Mouse (Mus musculus): ENCODE measurements at regions not wholly inside any gene's neighbourhood (a gene's known extent, or its start where the extent isn't known, plus 50 kb on each side); places are given as distances from the start of the nearest gene placed in this dataset.

DNA sequence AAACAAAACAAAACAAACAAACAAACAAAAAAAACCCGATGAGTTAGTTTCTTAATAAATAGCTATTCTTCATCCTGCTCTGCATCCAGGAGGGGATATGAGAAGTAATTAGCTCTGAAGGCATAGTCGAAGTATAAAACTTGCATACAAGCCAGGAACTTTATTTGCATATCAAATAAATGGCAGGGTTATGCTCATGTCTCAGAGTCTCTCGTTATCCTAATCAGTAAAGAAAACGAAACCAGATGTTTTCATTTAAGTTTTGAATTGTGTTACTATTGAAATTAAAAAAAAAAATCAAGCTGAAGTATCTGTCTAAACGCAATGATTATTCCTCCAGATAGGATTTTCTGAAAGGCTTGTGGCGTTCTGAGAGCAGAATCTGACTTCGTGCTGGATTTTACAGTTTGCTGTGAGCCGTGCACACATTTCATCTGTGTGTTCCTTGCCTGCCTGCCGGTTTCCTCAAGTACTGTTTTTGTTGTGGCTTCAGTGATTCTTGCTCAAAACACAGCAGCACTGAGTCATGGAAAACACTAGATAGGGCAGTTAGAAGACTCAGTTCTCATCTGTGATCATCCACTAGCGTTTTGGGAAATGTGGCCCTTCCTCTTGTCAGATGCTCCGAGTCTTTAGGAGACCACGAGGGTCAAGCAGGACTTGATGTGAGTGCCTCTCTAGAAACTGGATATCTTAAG lies 91.2 kb downstream of the Kcnrg start:
- no peak overlapping the region for H3K9ac ChIP-seq
- H3K4me2 ChIP-seq = no peak overlapping the region
- WGBS = 74% methylated on average over 12 of the region's 12 CpGs
- no peak overlapping the region for H3K27ac ChIP-seq
- H3K4me3 ChIP-seq = no peak overlapping the region
- H3K4me1 ChIP-seq (replicated peaks) = 0 out of 2 replicates have a peak, but pooled peaks cover 2% of the 10 kb centered on the region
- H3K36me3 ChIP-seq = no peaks in the 10 kb centered on the region
- H3K27me3 ChIP-seq = peaks cover 12% of the 10 kb centered on the region
- H3K9me3 ChIP-seq = no peaks in the 10 kb centered on the region
- ATAC-seq (ENCODE audit: low FRiP score) = no peak

DNA sequence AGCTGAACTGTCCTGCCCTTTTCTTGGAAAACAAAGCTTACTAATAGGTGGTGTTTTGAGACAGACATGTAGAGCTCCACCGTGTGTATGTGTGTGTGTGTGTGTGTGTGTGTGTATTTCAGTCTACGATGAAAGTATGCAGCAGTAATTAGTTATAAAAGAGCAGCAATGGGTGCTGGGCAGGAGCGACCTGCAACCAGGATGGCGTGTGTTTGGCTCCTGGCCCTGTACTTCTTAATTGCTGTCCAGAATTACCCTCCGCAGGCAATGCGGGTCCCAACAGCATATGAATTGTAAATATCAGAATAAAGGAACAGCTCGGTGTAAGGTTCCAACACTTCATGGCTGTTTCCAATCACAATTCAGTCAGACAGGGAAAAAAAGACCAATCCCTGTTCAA lies 92.4 kb downstream of the Kcnrg start:
- 70% methylated on average over 7 of the region's 7 CpGs for WGBS
- 0 out of 2 replicates have a peak, but pooled peaks cover 2% of the 10 kb centered on the region for H3K4me1 ChIP-seq (replicated peaks)
- H3K9me3 ChIP-seq = no peaks in the 10 kb centered on the region
- peaks cover 12% of the 10 kb centered on the region for H3K27me3 ChIP-seq
- no peak for ATAC-seq (ENCODE audit: low FRiP score)
- no peaks in the 10 kb centered on the region for H3K36me3 ChIP-seq
- no peak overlapping the region for H3K4me3 ChIP-seq
- no peak overlapping the region for H3K4me2 ChIP-seq
- H3K27ac ChIP-seq = no peak overlapping the region
- H3K9ac ChIP-seq = no peak overlapping the region

DNA sequence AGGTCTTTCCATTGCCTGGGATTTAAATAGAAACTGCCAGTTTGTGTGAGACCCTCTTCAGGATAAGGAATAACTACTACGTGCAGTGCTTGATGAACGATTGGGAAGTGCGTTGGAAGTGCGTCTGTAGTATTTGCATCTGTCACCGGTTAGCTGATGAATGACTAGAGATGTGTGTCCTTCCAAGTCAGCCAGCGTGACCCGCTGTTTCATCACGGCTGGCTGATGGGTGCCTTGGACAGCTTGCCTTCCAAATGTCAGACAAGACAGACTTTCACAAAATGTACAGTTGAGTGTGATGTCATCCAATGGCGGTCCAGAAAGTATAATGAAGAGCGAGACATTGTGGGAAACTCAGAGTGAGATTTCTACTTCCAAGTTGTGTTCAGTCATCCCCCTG lies 93.9 kb downstream of the Kcnrg start:
- 73% methylated on average over 10 of the region's 10 CpGs for WGBS

DNA sequence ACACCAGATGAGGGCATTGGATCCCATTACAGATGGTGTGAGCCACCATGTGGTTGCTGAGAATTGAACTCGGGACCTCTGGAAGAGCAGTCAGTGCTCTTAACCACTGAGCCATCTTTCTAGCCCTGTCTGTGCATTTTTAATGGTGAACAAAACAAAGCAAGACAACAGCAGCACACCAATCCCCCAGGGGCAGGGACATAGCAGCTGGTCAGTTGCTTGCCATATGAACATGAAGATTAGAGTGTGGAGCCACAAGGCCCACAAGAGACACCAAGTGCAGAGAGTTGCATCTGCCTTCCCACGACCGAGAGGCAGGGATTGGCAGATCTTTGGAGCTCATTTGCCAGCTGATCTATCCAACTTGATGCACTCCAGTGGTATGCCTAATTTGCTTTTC lies 96.7 kb downstream of the Kcnrg start:
- 70% methylated on average over 3 of the region's 3 CpGs for WGBS
- no peak for ATAC-seq (ENCODE audit: low FRiP score)
- no peaks in the 10 kb centered on the region for H3K9me3 ChIP-seq
- H3K4me3 ChIP-seq = no peak overlapping the region
- no peaks in the 10 kb centered on the region for H3K4me1 ChIP-seq (replicated peaks)
- H3K27me3 ChIP-seq = no peaks in the 10 kb centered on the region; the same call in 1 of the 2 replicates
- no peaks in the 10 kb centered on the region for H3K36me3 ChIP-seq
- H3K4me2 ChIP-seq = no peak overlapping the region
- H3K27ac ChIP-seq = no peak overlapping the region
- H3K9ac ChIP-seq = no peak overlapping the region

More for the DNA sequence above, 93.9 kb downstream of the Kcnrg start:
- no peak overlapping the region for H3K4me3 ChIP-seq
- H3K27ac ChIP-seq = no peak overlapping the region
- peaks cover 6% of the 10 kb centered on the region for H3K27me3 ChIP-seq
- H3K9ac ChIP-seq = no peak overlapping the region
- no peaks in the 10 kb centered on the region for H3K9me3 ChIP-seq
- H3K36me3 ChIP-seq = no peaks in the 10 kb centered on the region
- 0 out of 2 replicates have a peak, but pooled peaks cover 2% of the 10 kb centered on the region for H3K4me1 ChIP-seq (replicated peaks)
- H3K4me2 ChIP-seq = no peak overlapping the region
- no peak for ATAC-seq (ENCODE audit: low FRiP score)

DNA sequence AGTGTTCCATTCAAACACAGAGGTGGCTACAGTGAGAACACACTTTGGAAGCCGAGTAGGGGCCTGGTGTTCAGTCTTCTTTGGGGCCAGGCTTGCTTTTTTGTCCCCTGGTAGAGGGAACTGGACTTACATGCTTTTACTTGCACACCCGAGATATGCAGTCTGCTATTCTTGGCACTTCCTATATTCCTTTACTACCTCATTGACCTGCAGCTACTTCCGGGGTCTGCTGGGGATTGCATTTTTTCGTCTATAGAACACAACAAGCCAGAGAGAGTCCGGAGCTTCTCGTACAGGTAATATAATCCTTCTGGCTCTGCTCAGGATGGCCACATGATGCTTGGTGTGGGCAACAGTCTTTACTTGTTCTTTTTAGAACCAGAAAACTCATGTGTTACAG lies 99.7 kb downstream of the Kcnrg start:
- Histone ChIP-seq H3K9ac (no peak overlapping the region), H3K4me3 (no peak overlapping the region), H3K4me1 (replicated peaks) (no peaks in the 10 kb centered on the region), H3K9me3 (no peaks in the 10 kb centered on the region), H3K4me2 (no peak overlapping the region), H3K27me3 (no peaks in the 10 kb centered on the region), H3K27ac (no peak overlapping the region), H3K36me3 (no peaks in the 10 kb centered on the region)
- no peak for ATAC-seq (ENCODE audit: low FRiP score)
- WGBS = 89% methylated on average over 6 of the region's 6 CpGs

DNA sequence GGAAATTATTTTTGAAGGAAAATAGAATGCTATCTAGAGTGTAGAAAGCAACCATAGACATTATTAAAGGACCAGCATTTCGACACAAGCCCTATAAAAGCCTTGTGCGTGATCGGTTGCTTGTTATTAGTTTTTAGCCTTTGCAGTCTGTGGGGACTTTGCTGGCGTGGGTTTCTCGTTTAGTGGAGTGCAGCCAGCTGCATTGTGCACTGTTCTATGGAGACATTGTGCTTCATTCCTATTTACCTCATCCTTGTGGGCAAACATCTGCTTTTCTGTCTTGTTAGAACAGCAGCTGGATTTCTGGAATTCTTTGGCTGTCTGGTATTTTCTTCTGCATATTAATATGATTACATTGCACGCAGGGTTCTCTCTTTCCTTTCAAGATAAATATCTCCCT lies 101.1 kb downstream of the Kcnrg start:
- Histone ChIP-seq H3K4me1 (replicated peaks) (no peaks in the 10 kb centered on the region), H3K4me2 (no peak overlapping the region), H3K4me3 (no peak overlapping the region), H3K27me3 (no peaks in the 10 kb centered on the region), H3K36me3 (no peaks in the 10 kb centered on the region), H3K27ac (no peak overlapping the region), H3K9ac (no peak overlapping the region), H3K9me3 (no peaks in the 10 kb centered on the region)
- no peak for ATAC-seq (ENCODE audit: low FRiP score)
- WGBS = 78% methylated on average over 6 of the region's 6 CpGs

DNA sequence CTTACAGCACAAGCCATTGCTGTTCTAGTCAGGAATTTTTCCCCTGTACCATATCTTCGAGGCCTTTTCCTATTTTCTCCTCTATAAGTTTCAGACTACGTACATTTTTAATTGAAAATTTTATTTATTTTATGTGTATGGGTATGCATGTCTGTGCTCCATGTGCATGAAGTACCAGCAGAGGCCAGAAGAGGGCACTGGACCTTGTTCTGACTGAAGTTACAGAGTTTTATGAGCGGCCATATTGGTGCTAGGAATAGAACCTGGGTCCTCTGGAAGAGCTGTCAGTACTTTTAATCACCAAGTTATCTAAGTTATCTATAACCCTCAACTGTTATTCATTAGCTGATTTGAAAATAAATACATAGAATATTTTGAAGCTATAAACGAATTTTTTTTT lies 108.5 kb downstream of the Kcnrg start:
- Histone ChIP-seq H3K27me3 (no peaks in the 10 kb centered on the region), H3K4me3 (no peak overlapping the region), H3K9me3 (peaks cover 7% of the 10 kb centered on the region), H3K4me2 (no peak overlapping the region), H3K27ac (no peak overlapping the region), H3K4me1 (replicated peaks) (peaks cover 3% of the 10 kb centered on the region; the same call in 1 of the 2 replicates), H3K36me3 (no peaks in the 10 kb centered on the region), H3K9ac (no peak overlapping the region)
- WGBS = 96% methylated on average over 4 of the region's 4 CpGs
- no peak for ATAC-seq (ENCODE audit: low FRiP score)

DNA sequence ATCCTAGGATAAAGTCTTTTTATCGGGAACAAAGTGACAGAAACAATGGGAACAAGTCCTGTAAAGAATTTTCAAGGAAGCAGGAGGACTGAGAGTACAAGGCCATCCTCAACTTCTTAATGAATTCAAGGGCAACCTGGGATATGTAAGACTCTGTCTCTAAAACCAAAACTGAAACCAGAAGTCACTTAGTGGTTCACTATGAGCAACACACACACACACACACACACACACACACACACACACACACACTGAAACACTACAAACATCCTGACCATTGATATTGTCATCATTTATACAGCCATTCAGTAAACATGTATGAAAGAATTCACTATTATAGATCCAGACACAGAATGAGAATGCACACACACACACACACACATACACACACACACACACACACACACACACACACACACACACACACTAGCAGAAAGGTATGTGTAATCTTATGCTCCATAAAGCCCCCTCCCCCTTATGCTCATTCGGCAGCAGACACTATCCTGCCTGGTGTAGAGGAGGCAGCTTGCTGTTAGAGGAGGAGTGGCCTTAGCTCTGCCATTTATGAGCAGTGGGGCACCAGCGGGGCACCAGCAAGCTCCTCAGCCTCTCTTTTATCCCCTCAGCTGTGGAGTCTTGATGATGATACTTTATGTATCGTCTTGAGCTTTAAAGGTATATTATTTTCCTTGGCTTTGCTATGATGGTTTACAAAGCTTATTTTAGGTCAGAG lies 111.3 kb downstream of the Kcnrg start:
- no peak for ATAC-seq (ENCODE audit: low FRiP score)
- Histone ChIP-seq H3K4me3 (no peak overlapping the region), H3K27ac (no peak overlapping the region), H3K9me3 (peaks cover 7% of the 10 kb centered on the region), H3K4me1 (replicated peaks) (peaks cover 3% of the 10 kb centered on the region; the same call in 1 of the 2 replicates), H3K36me3 (no peaks in the 10 kb centered on the region), H3K9ac (no peak overlapping the region), H3K4me2 (no peak overlapping the region), H3K27me3 (no peaks in the 10 kb centered on the region)
- 49% methylated on average over 4 of the region's 4 CpGs for WGBS

DNA sequence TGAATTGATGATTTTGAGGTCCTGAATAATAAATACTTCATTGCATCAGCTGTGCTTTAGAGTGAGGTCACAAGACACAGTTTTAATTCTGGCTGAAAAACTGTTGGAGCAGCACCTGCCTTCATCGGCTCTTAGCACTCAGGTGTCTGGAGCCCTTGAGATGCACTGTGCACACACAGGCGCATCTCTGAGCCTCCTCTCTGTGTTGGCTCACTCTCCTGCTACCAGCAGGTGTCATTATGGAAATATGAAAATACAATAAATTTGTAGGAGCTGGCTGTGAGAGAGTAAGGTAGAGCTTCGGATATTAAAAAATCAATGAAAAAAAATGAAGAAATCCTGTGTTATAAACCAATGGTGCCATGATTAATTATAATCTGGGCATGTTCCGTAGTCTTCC lies 114.0 kb downstream of the Kcnrg start:
- no peak for ATAC-seq (ENCODE audit: low FRiP score)
- no peak overlapping the region for H3K4me2 ChIP-seq
- no peaks in the 10 kb centered on the region for H3K27me3 ChIP-seq
- H3K9me3 ChIP-seq = no peaks in the 10 kb centered on the region
- WGBS = 96% methylated on average over 4 of the region's 4 CpGs
- no peaks in the 10 kb centered on the region for H3K36me3 ChIP-seq
- no peak overlapping the region for H3K4me3 ChIP-seq
- H3K27ac ChIP-seq = no peak overlapping the region
- peaks cover 3% of the 10 kb centered on the region; the same call in 1 of the 2 replicates for H3K4me1 ChIP-seq (replicated peaks)
- no peak overlapping the region for H3K9ac ChIP-seq

DNA sequence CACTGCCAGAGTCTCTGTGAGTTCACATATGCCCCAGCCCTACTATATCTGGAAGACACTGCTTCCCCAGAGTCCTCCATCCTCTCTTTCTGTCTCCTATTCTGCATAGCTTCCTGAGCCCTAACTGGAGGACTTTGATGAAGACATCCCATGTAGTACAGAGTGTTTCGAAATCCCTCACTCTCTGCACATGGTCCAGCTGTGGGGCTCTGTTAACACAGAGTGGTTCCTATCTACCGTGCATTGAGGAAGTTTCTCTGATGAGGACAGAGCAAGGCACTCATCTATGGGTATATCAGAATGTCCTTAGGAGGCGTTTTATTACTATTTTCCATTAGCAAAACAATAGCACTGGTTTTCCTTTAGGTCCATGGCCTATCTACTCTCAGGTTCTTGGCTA lies 117.7 kb downstream of the Kcnrg start:
- no peaks in the 10 kb centered on the region for H3K4me1 ChIP-seq (replicated peaks)
- no peaks in the 10 kb centered on the region for H3K9me3 ChIP-seq
- 92% methylated on average over 3 of the region's 3 CpGs for WGBS
- no peaks in the 10 kb centered on the region for H3K36me3 ChIP-seq
- H3K27me3 ChIP-seq = no peaks in the 10 kb centered on the region
- H3K4me2 ChIP-seq = no peak overlapping the region
- no peak overlapping the region for H3K9ac ChIP-seq
- H3K27ac ChIP-seq = no peak overlapping the region
- no peak overlapping the region for H3K4me3 ChIP-seq
- ATAC-seq (ENCODE audit: low FRiP score) = no peak

DNA sequence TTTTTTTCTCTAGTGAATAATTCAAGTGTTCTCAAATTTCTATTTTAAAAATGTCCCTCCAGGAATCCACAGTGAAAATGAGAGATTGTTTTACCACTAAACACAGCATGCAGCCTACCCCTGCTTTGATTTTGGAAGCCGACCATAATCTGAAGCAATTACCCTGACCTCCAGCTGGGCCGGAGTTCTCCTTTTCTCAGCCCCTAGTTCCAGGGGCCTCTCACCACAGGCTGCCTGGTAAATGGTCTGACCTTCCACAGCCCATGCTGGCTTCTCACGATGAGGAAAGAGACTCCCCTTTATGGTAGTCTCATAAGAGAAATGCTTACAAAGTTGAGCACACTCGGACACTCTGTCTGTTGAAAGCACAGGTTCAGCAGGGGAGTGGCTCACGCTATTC lies 121.3 kb downstream of the Kcnrg start:
- H3K4me3 ChIP-seq = no peak overlapping the region
- H3K27ac ChIP-seq = no peak overlapping the region
- no peaks in the 10 kb centered on the region for H3K9me3 ChIP-seq
- no peaks in the 10 kb centered on the region for H3K36me3 ChIP-seq
- 37% methylated on average over 5 of the region's 5 CpGs for WGBS
- H3K27me3 ChIP-seq = no peaks in the 10 kb centered on the region
- H3K4me2 ChIP-seq = no peak overlapping the region
- no peak overlapping the region for H3K9ac ChIP-seq
- no peaks in the 10 kb centered on the region for H3K4me1 ChIP-seq (replicated peaks)
- no peak for ATAC-seq (ENCODE audit: low FRiP score)

DNA sequence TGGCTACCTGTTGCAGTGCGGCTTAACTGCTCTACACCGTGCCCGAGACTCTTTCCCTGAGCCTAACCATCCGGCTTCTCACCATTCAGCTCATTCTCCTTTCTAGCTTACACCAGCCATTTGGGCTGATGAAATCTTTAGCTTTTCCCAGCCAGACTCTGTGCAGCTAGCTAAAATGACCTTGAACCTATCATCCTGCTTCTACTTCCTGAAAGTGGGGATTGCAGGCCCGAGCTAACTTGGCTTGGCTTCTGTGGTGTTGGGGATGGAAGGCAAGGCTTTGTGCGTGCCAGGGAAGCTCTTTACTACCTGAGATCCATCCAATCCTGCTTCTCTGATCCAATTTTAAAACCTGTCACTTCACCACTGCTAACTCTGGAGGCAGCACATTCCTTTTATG lies 128.3 kb downstream of the Kcnrg start:
- WGBS = 79% methylated on average over 6 of the region's 6 CpGs
- no peaks in the 10 kb centered on the region for H3K27me3 ChIP-seq
- no peaks in the 10 kb centered on the region for H3K36me3 ChIP-seq
- no peak for ATAC-seq (ENCODE audit: low FRiP score)
- no peak overlapping the region for H3K9ac ChIP-seq
- H3K4me3 ChIP-seq = no peak overlapping the region
- no peaks in the 10 kb centered on the region for H3K4me1 ChIP-seq (replicated peaks)
- no peaks in the 10 kb centered on the region for H3K9me3 ChIP-seq
- H3K27ac ChIP-seq = no peak overlapping the region
- H3K4me2 ChIP-seq = no peak overlapping the region
